In the genomic region with DNA sequence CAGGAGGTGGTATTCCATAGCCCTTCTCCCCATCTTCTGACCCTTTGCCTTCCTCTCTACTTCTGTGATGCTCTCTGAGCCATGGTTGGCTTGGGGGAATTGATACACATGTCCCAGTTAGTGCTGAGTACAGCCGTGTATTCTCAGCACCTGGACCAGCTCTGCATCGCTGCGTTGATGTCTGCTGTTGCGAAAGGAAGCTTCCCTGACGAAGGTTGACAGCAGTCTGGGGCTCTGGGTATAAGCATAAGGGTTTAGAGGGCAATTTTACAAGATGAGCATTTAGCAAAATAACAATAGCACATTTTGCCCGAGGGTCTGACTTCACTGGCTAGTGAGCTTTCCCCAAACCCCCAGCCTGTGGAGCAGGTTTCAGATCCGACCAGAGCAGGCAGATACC, we compare ENCODE assay signal across 28 mouse cellular contexts. TPM values are rescaled to one million over a fixed set of nuclear protein-coding genes. Genes with fewer than 3 reads are reported as not detected.
"Had no signal": no experiment of that assay in that cellular context is flagged by ENCODE, and none has a peak within 500 bp of the region (broad histone marks: within the 10 kb centered on the region; RNA-seq: fewer than 3 reads in every experiment).

No protein-coding gene starts in this region.

- H3K4me1 ChIP-seq: embryonic facial prominence, embryonic 12.5 days; embryonic facial prominence, embryonic 13.5 days; embryonic facial prominence, embryonic 15.5 days; forebrain, embryonic 10.5 days; forebrain, embryonic 12.5 days; forebrain, embryonic 13.5 days; forebrain, embryonic 15.5 days had no signal

- ATAC-seq: forebrain, embryonic 13.5 days; forebrain, embryonic 14.5 days; forebrain, embryonic 15.5 days; forebrain, embryonic 16.5 days; forebrain, postnatal 0 days had no signal

- H3K4me2 ChIP-seq: embryonic facial prominence, embryonic 12.5 days; embryonic facial prominence, embryonic 13.5 days; embryonic facial prominence, embryonic 15.5 days; forebrain, embryonic 12.5 days; forebrain, embryonic 13.5 days; forebrain, embryonic 15.5 days had no signal

- DNase-seq: cerebellum, adult 2 months; cerebellum, adult 8-10 months; cerebellum, adult 9-10 months; cerebellum, adult 9-11 months; cerebellum, postnatal 10 days; cerebellum, postnatal 14 days; cerebellum, postnatal 25 days; cerebellum, postnatal 36 days; embryo, embryonic 11 days; forebrain, postnatal 0 days; gastrocnemius, adult 2 months; gastrocnemius, postnatal 10 days; gastrocnemius, postnatal 14 days; gastrocnemius, postnatal 25 days; gastrocnemius, postnatal 36 days; heart, adult 18-20 months; heart, adult 2 months had no signal

- H3K4me3 ChIP-seq: embryonic facial prominence, embryonic 10.5 days; embryonic facial prominence, embryonic 12.5 days; embryonic facial prominence, embryonic 13.5 days; embryonic facial prominence, embryonic 15.5 days; erythroblast, embryonic 14.5 days; forebrain, embryonic 10.5 days; forebrain, embryonic 12.5 days; forebrain, embryonic 13.5 days; forebrain, embryonic 15.5 days; gastrocnemius, adult 2 months; heart, adult 2 months had no signal

- H3K9ac ChIP-seq: embryonic facial prominence, embryonic 12.5 days; embryonic facial prominence, embryonic 13.5 days; embryonic facial prominence, embryonic 15.5 days; forebrain, embryonic 12.5 days; forebrain, embryonic 13.5 days; forebrain, embryonic 15.5 days; forebrain, postnatal 0 days had no signal

- H3K27me3 ChIP-seq: embryonic facial prominence, embryonic 12.5 days; embryonic facial prominence, embryonic 13.5 days; forebrain, embryonic 12.5 days; forebrain, embryonic 13.5 days; forebrain, embryonic 15.5 days had no signal

- H3K9me3 ChIP-seq: embryonic facial prominence, embryonic 10.5 days; embryonic facial prominence, embryonic 12.5 days; embryonic facial prominence, embryonic 13.5 days; embryonic facial prominence, embryonic 15.5 days; forebrain, embryonic 10.5 days; forebrain, embryonic 13.5 days; forebrain, embryonic 15.5 days had no signal

- H3K27ac ChIP-seq: embryonic facial prominence, embryonic 10.5 days; embryonic facial prominence, embryonic 12.5 days; embryonic facial prominence, embryonic 13.5 days; embryonic facial prominence, embryonic 15.5 days; forebrain, embryonic 10.5 days; forebrain, embryonic 12.5 days; forebrain, embryonic 13.5 days; forebrain, embryonic 15.5 days; gastrocnemius, adult 2 months; heart, adult 2 months had no signal

- H3K36me3 ChIP-seq: embryonic facial prominence, embryonic 10.5 days; embryonic facial prominence, embryonic 12.5 days; embryonic facial prominence, embryonic 13.5 days; embryonic facial prominence, embryonic 15.5 days; forebrain, embryonic 10.5 days; forebrain, embryonic 12.5 days; forebrain, embryonic 15.5 days had no signal

RNA-seq across cellular contexts. Expression of gene Cd83, which starts 29.0 kb away (rescaled TPM):
- polyA plus RNA-seq: erythroblast, embryonic 14.5 days had no signal
